8 mouse cellular contexts compared by ENCODE assay signal in genomic region chrX:150845480-150846205, GRCm38 (mm10). TPM values are rescaled to one million over a fixed set of nuclear protein-coding genes. Genes with fewer than 3 reads are reported as not detected.
DNase-seq lines count a peak whose midpoint lies in the region; ATAC-seq and TF ChIP-seq lines count a peak whose summit lies in the region.
"Not testable (repeated sequence)": the region's sequence is repeated elsewhere in the genome, so short reads cannot be mapped to it uniquely, and the experiment has no call there.

No protein-coding gene starts in this region.

- H3K4me1 ChIP-seq in forebrain, embryonic 14.5 days (ENCODE audit: control insufficient read depth, insufficient read depth, low read length); heart, embryonic 15.5 days (replicated peaks); hindbrain, embryonic 16.5 days (ENCODE audit: control insufficient read depth, insufficient read depth, low read depth, low read length); kidney, postnatal 0 days (replicated peaks; ENCODE audit: insufficient read depth, low read length); liver, embryonic 12.5 days; midbrain, embryonic 13.5 days (replicated peaks); neural tube, embryonic 15.5 days: not testable (repeated sequence)

- not testable (repeated sequence) for H3K27me3 ChIP-seq in forebrain, embryonic 14.5 days (replicated peaks; ENCODE audit: control insufficient read depth, insufficient read depth, low read length); heart, embryonic 15.5 days; hindbrain, embryonic 16.5 days (replicated peaks; ENCODE audit: control insufficient read depth, insufficient read depth, low read length); kidney, postnatal 0 days (ENCODE audit: insufficient read depth, low read length); liver, embryonic 12.5 days (replicated peaks); midbrain, embryonic 13.5 days; neural tube, embryonic 15.5 days (replicated peaks)

- 85% methylated on average over 4 of the region's 10 CpGs for WGBS in forebrain, embryonic 14.5 days
- WGBS in heart, embryonic 15.5 days: 25% methylated on average over 2 of the region's 10 CpGs
- no CpG with 5 or more reads among the region's 10 CpGs for WGBS in hindbrain, embryonic 16.5 days
- WGBS in kidney, postnatal 0 days: 58% methylated on average over 4 of the region's 10 CpGs
- WGBS in liver, embryonic 12.5 days (ENCODE audit: insufficient replicate concordance): 57% methylated on average over 3 of the region's 10 CpGs
- 74% methylated on average over 5 of the region's 10 CpGs for WGBS in midbrain, embryonic 13.5 days
- WGBS in neural tube, embryonic 15.5 days: 100% methylated on average over 3 of the region's 10 CpGs

- H3K9ac ChIP-seq in forebrain, embryonic 14.5 days (ENCODE audit: low read length); heart, embryonic 15.5 days; hindbrain, embryonic 16.5 days (ENCODE audit: low read depth, low read length); kidney, postnatal 0 days (ENCODE audit: low read depth, low read length); liver, embryonic 12.5 days; midbrain, embryonic 13.5 days (replicated peaks); neural tube, embryonic 15.5 days (replicated peaks): not testable (repeated sequence)

- not testable (repeated sequence) for H3K27ac ChIP-seq in forebrain, embryonic 14.5 days (ENCODE audit: low read depth, low read length); hindbrain, embryonic 16.5 days (ENCODE audit: low read depth, low read length); kidney, postnatal 0 days; liver, embryonic 12.5 days; midbrain, embryonic 13.5 days; neural tube, embryonic 15.5 days (replicated peaks)
- peak overlapping the region; percentile 45 for H3K27ac ChIP-seq in heart, embryonic 15.5 days

- H3K9me3 ChIP-seq in forebrain, embryonic 14.5 days (replicated peaks; ENCODE audit: control insufficient read depth, low read length); heart, embryonic 15.5 days (replicated peaks); hindbrain, embryonic 16.5 days (ENCODE audit: control insufficient read depth, low read length); kidney, postnatal 0 days (replicated peaks; ENCODE audit: low read length); liver, embryonic 12.5 days (replicated peaks); midbrain, embryonic 13.5 days; neural tube, embryonic 15.5 days (replicated peaks): not testable (repeated sequence)

- not testable (repeated sequence) for H3K4me3 ChIP-seq in forebrain, embryonic 14.5 days (ENCODE audit: low read depth, low read length); heart, embryonic 15.5 days; hindbrain, embryonic 16.5 days (ENCODE audit: low read length); kidney, postnatal 0 days (replicated peaks; ENCODE audit: low read depth, low read length); liver, embryonic 12.5 days; midbrain, embryonic 13.5 days (replicated peaks); neural tube, embryonic 15.5 days (replicated peaks)

- H3K4me2 ChIP-seq in forebrain, embryonic 14.5 days (ENCODE audit: low read length); heart, embryonic 15.5 days; hindbrain, embryonic 16.5 days (ENCODE audit: low read length); kidney, postnatal 0 days (ENCODE audit: low read length); liver, embryonic 12.5 days; midbrain, embryonic 13.5 days (replicated peaks); neural tube, embryonic 15.5 days: not testable (repeated sequence)

- peak; percentile 65; the same call in 1 of the 2 replicates for ATAC-seq in forebrain, embryonic 14.5 days
- ATAC-seq in heart, embryonic 15.5 days (replicated peaks; ENCODE audit: insufficient number of reproducible peaks, insufficient read depth, low FRiP score, low read depth): peak; percentile 88
- ATAC-seq in hindbrain, embryonic 16.5 days: peak; percentile 94
- ATAC-seq in kidney, postnatal 0 days (replicated peaks; ENCODE audit: low FRiP score, low read depth): peak; percentile 96
- ATAC-seq in liver, embryonic 12.5 days: peak; percentile 52
- ATAC-seq in midbrain, embryonic 13.5 days: peak; percentile 92
- peak; percentile 63; the same call in 1 of the 2 replicates for ATAC-seq in neural tube, embryonic 15.5 days (ENCODE audit: low FRiP score)

- not testable (repeated sequence) for H3K36me3 ChIP-seq in forebrain, embryonic 14.5 days (ENCODE audit: control insufficient read depth, insufficient read depth, low read length); heart, embryonic 15.5 days; hindbrain, embryonic 16.5 days (ENCODE audit: control insufficient read depth, insufficient read depth, low read length); kidney, postnatal 0 days (ENCODE audit: insufficient read depth, low read length); liver, embryonic 12.5 days; midbrain, embryonic 13.5 days; neural tube, embryonic 15.5 days

- DNase-seq in NIH3T3 (ENCODE audit: low read depth): peak; percentile 22
- DNase-seq in forebrain, embryonic 14.5 days (ENCODE audit: low spot score): not testable (repeated sequence)
- peak; percentile 1 for DNase-seq in kidney, postnatal 0 days (ENCODE audit: low spot score)

- TF ChIP-seq CTCF in kidney, postnatal 0 days (IDR thresholded peaks at IDR 0.05; ENCODE audit: low read depth): not testable (repeated sequence)

RNA-seq across cellular contexts. Expression of gene Maged2, which starts 31.5 kb away (rescaled TPM):
- polyA plus RNA-seq in forebrain, embryonic 14.5 days (2014; fragmentation: Nextera tagmentation; extraction: Ambion mirVana): 381 and 391 TPM in 2 replicates
- polyA plus RNA-seq in heart, embryonic 15.5 days (2015; fragmentation: Nextera tagmentation; extraction: Ambion mirVana): 468 and 563 TPM in 2 replicates
- 569 and 595 TPM in 2 replicates for polyA plus RNA-seq in hindbrain, embryonic 16.5 days (2015; fragmentation: Nextera tagmentation; extraction: Ambion mirVana)
- polyA plus RNA-seq in kidney, postnatal 0 days (2015; fragmentation: Nextera tagmentation; extraction: Ambion mirVana): 449 and 472 TPM in 2 replicates
- 103 and 106 TPM in 2 replicates for polyA plus RNA-seq in liver, embryonic 12.5 days (2016; fragmentation: Nextera tagmentation; extraction: Ambion mirVana)
- polyA plus RNA-seq in midbrain, embryonic 13.5 days (2015; fragmentation: Nextera tagmentation; extraction: Ambion mirVana): 339 and 348 TPM in 2 replicates
- polyA plus RNA-seq in neural tube, embryonic 15.5 days (2015; fragmentation: Nextera tagmentation; extraction: Ambion mirVana): 522 and 556 TPM in 2 replicates
